Mouse (Mus musculus): Measurements from ENCODE around the gene 4933434E20Rik.

DNA sequence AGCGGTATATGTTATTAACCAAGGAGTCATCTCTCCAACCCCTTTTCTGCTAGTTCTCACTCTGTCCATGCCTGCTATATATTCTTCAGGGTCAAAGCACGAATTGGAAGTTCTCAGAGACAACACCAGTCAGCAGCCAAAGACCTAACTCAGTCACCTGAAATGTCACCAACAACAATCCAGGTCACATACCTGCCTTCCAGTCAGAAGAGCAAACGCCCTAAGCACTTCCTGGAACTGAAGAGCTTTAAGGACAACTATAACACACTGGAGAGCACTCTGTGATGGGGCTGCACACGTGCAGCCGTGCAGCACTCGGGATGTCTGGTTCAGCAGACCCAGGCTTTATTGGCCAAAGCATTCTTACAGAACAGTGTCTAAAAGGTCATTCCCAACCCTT is 10.1 kb downstream of the 4933434E20Rik start:
- no peak for TF ChIP-seq NELFE (IDR thresholded peaks at IDR 0.05; ENCODE audit: low read depth, low read length)
- no peak for TF ChIP-seq MEF2A (IDR thresholded peaks at IDR 0.05; ENCODE audit: borderline replicate concordance, low read depth, low read length)
- no peak for TF ChIP-seq NRF1 (IDR thresholded peaks at IDR 0.05; ENCODE audit: low read depth, low read length)
- TF ChIP-seq ZMIZ1 (IDR thresholded peaks at IDR 0.05; ENCODE audit: low read depth, low read length) = no peak
- no peak for TF ChIP-seq JUND (conservative IDR thresholded peaks at IDR 0.05; ENCODE audit: low read depth, low read length)
- no peak for TF ChIP-seq EP300 (IDR thresholded peaks at IDR 0.05; ENCODE audit: low read length)
- no peak for TF ChIP-seq ZKSCAN1 (IDR thresholded peaks at IDR 0.05; ENCODE audit: borderline replicate concordance, low read depth, low read length)
- TF ChIP-seq POLR2AphosphoS2 (IDR thresholded peaks at IDR 0.05; ENCODE audit: low read depth, low read length) = no peak
- no peak for TF ChIP-seq CTCF (conservative IDR thresholded peaks at IDR 0.05 in 1 of 2, IDR thresholded peaks at IDR 0.05 in 1 of 2; ENCODE audit: low read depth in 2 of 2, low read length in 2 of 2)
